Mouse (Mus musculus) neural tube, embryonic 11.5 days (tissue): Measurements from ENCODE around the gene Slc9a3r1. TPM values are rescaled to one million over a fixed set of nuclear protein-coding genes. Genes with fewer than 3 reads are reported as not detected.

ENCODE experiments used
- ATAC-seq: fragments of 200-750 bp; cut with Nextera tagmentation; 2 replicates; pipeline ENCODE4 v1.8.0; 2017; ENCODE audit warnings: moderate number of reproducible peaks, mild to moderate bottlenecking, moderate TSS enrichment, moderate library complexity; ENCODE audit not compliant: insufficient read depth, low FRiP score, low TSS enrichment
- DNase-seq: peaks from one replicate; pipeline ENCODE4 v3.0.0-alpha.2; 2015; ENCODE audit warnings: low spot score
- H3K27ac ChIP-seq: fragments of 300-500 bp; sonication (generic); 2 replicates; pipeline ENCODE4 v1.5.1; 2014; ENCODE audit warnings: low read depth, mild to moderate bottlenecking, low read length
- H3K27me3 ChIP-seq: fragments of 300-500 bp; sonication (generic); 2 replicates; pipeline ENCODE4 v1.6.1; 2014; ENCODE audit warnings: mild to moderate bottlenecking, low read length, mixed read lengths; ENCODE audit not compliant: control insufficient read depth, insufficient read depth
- H3K36me3 ChIP-seq: fragments of 300-500 bp; sonication (generic); 2 replicates; pipeline ENCODE4 v1.6.1; 2014; ENCODE audit warnings: mild to moderate bottlenecking, low read length, moderate library complexity, mixed read lengths; ENCODE audit not compliant: control insufficient read depth, insufficient read depth
- H3K4me1 ChIP-seq: fragments of 300-500 bp; sonication (generic); 2 replicates; pipeline ENCODE4 v1.6.1; 2014; ENCODE audit warnings: low read length, mixed read lengths; ENCODE audit not compliant: control insufficient read depth, insufficient read depth
- H3K4me2 ChIP-seq: fragments of 300-500 bp; sonication (generic); 2 replicates; pipeline ENCODE4 v1.6.1; 2014; ENCODE audit warnings: low read depth, mild to moderate bottlenecking, moderate library complexity
- H3K4me3 ChIP-seq: fragments of 300-500 bp; sonication (generic); 2 replicates; pipeline ENCODE4 v1.5.1; 2014; ENCODE audit warnings: low read depth, low read length
- H3K9ac ChIP-seq: fragments of 300-500 bp; sonication (generic); 2 replicates; pipeline ENCODE4 v1.6.1; 2014; ENCODE audit warnings: mild to moderate bottlenecking, low read length
- H3K9me3 ChIP-seq: fragments of 300-500 bp; sonication (generic); 2 replicates; pipeline ENCODE4 v1.6.1; 2016; ENCODE audit warnings: low read length; ENCODE audit not compliant: control insufficient read depth
- WGBS: fragments of 180-500 bp; shearing (Covaris S2); extraction: QIAGEN DNeasy Blood & Tissue Kit; methylation state at CpG from one replicate; pipeline ENCODE4 v1.1.7; 2014; 5-methylcytosine and 5-hydroxymethylcytosine counted together
- polyA plus RNA-seq: library from polyadenylated mRNA; unstranded; fragments of >200 nt; fragmentation: Nextera tagmentation; extraction: Ambion mirVana; gene quantifications from 2 replicates; pipeline ENCODE4 v1.2.1, GENCODE M21; 2014

Slc9a3r1 gene
- polyA plus RNA-seq, 1 experiment from 2014 or later = 44.1 TPM

DNA sequence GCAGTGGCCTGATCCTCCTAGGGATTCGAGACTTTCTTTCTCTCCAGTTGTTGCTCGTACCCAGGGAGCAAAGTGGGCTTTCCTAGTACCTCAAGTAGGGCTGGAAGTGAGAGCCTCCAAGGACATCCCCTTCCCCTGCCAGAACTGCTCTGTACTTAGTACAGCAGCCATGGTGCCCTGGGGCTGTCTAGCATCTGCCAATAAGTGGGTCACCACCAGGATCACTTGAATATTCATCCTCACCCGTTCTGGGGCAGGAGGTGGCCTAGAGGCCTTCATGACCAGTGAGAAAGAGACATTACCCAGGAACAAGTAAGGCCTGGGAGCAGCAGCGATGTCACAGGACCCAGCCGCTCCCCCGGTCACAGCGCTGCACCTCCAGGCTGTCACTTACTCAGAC, 46.8 kb downstream of the Slc9a3r1 start:
- 80% methylated on average over 7 of the region's 7 CpGs for WGBS
- no peaks in the 10 kb centered on the region for H3K27me3 ChIP-seq
- no peak for DNase-seq
- no peaks in the 10 kb centered on the region for H3K9me3 ChIP-seq
- H3K4me1 ChIP-seq = peaks cover 8% of the 10 kb centered on the region
- no peak overlapping the region for H3K4me3 ChIP-seq
- H3K9ac ChIP-seq = no peak overlapping the region
- no peak for ATAC-seq
- H3K27ac ChIP-seq = no peak overlapping the region
- no peaks in the 10 kb centered on the region for H3K36me3 ChIP-seq
- H3K4me2 ChIP-seq = no peak overlapping the region

DNA sequence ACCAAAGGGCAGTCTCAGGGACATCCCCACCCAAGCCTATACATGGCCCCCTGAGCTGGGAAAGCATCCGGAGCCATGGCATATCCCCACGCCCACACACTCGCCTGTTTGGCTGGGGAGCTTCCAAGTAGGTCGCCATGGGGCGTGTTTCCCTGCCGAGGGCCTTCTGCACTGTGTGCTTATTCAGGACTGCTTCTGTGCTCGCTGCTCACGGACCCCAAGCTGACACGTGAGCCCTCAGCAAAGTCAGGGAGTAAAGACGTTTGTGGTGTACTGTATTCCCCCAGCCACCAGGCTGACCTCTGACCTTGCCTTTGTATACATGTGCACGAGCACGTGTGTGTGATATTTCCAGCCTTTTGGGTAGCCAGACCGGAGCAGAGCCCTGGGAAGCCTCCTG, 49.0 kb downstream of the Slc9a3r1 start:
- ATAC-seq = no peak
- no peaks in the 10 kb centered on the region for H3K27me3 ChIP-seq
- no peak overlapping the region for H3K27ac ChIP-seq
- H3K36me3 ChIP-seq = no peaks in the 10 kb centered on the region
- peaks cover 4% of the 10 kb centered on the region for H3K4me1 ChIP-seq
- 46% methylated on average over 13 of the region's 13 CpGs for WGBS
- no peak overlapping the region for H3K4me2 ChIP-seq
- H3K9ac ChIP-seq = no peak overlapping the region
- no peak for DNase-seq
- no peaks in the 10 kb centered on the region for H3K9me3 ChIP-seq
- H3K4me3 ChIP-seq = no peak overlapping the region

DNA sequence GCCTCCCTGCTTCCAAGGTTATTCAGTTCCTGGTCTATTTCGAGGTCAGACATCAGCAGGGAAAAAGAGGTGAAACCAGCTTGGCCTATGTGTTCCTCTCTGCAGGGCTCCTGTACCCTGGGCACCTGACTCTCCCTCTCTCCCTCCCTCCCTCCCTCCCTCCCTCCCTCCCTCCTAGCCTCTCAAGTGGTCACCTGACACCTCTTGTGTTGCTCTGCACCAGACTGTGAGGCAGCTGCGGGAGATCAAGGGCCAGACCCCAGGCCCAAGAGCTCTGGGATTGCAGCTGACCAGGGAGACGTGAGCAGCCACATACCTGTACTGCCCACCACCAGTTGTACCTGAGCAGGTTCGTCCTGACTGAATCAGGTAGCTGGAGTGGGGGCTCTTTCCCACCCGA, 52.0 kb downstream of the Slc9a3r1 start:
- Histone ChIP-seq H3K27me3 (no peaks in the 10 kb centered on the region), H3K9me3 (no peaks in the 10 kb centered on the region), H3K4me3 (no peak overlapping the region), H3K4me2 (no peak overlapping the region), H3K4me1 (no peaks in the 10 kb centered on the region), H3K9ac (no peak overlapping the region), H3K27ac (no peak overlapping the region), H3K36me3 (no peaks in the 10 kb centered on the region)
- DNase-seq (no peak), ATAC-seq (no peak)
- WGBS = 26% methylated on average over 5 of the region's 5 CpGs

DNA sequence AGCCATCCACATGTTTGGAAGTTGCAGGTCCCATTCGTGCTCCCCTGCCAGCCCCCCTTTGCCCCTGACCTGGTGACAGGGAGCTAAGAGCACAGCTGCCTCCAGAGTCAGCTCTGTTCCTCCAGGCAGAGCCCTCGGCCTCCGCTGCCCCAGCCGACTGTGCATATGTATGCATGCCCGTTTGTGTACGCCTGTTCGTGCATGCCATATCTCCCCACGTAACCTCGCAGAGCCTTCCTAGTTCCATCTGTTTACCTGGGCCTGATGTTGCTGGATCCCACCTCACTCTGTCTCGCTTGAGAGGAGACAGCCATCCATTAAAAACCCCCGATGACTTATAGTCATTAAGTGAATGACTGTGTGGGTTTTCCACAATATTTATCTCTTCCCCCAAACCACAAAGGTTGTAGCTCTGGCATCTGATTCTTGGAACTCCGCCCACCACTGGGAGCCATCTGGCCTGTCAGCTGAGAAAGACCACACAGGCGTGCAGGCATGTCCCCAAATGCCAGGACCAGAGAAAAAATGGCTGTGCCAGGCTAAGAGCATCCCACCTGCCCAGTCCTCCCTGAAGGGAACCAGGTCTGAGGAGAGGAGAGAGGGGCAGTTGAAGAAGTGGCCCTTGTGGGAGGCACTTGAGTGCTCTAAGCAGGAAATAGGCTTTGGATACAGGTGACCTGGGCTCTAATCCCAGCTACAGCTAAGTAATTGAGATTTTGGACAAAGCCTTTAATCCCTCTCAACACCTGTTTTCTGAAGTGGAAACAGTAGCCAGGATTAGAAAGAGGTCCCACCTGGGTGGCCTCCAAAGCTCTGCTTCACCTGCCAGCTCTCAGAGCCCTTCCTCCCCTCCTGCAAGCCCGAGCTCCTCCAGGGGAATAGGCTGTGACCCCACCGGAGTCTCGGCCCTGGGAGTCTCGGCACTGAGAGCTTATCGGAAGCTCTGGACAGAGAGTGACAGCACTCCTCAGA, 54.6 kb downstream of the Slc9a3r1 start:
- no peaks in the 10 kb centered on the region for H3K36me3 ChIP-seq
- WGBS = 73% methylated on average over 18 of the region's 18 CpGs
- H3K9me3 ChIP-seq = no peaks in the 10 kb centered on the region
- ATAC-seq (no peak), DNase-seq (no peak)
- H3K27me3 ChIP-seq = no peaks in the 10 kb centered on the region
- H3K27ac ChIP-seq = no peak overlapping the region
- no peak overlapping the region for H3K4me3 ChIP-seq
- 0 out of 2 replicates have a peak overlapping the region, but pooled peaks have one; percentile 9 for H3K9ac ChIP-seq
- no peak overlapping the region for H3K4me2 ChIP-seq
- no peaks in the 10 kb centered on the region for H3K4me1 ChIP-seq

DNA sequence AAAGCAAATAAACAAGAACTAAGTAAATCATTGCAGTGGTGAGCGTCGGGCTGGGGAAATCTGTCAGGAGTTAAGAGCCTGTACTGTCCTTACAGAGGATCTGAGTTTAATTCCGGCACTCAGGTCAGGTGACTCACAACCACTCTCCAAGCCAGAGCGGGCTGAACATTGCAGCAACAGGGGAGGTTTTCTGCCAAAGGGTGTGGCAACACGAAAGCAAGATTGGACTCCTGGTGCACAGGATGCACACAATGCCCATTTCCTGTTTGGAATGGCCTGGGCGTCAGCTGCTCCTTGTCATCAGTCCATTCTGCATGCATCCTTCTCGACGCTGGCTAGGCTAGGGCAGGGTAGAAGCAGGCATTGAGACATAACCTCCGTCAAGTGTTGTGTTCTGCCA, 56.1 kb downstream of the Slc9a3r1 start:
- Histone ChIP-seq H3K27me3 (no peaks in the 10 kb centered on the region), H3K4me1 (no peaks in the 10 kb centered on the region), H3K4me3 (no peak overlapping the region), H3K36me3 (no peaks in the 10 kb centered on the region), H3K27ac (no peak overlapping the region), H3K4me2 (no peak overlapping the region), H3K9me3 (no peaks in the 10 kb centered on the region), H3K9ac (no peak overlapping the region)
- 75% methylated on average over 9 of the region's 9 CpGs for WGBS
- no peak for ATAC-seq
- DNase-seq = no peak

DNA sequence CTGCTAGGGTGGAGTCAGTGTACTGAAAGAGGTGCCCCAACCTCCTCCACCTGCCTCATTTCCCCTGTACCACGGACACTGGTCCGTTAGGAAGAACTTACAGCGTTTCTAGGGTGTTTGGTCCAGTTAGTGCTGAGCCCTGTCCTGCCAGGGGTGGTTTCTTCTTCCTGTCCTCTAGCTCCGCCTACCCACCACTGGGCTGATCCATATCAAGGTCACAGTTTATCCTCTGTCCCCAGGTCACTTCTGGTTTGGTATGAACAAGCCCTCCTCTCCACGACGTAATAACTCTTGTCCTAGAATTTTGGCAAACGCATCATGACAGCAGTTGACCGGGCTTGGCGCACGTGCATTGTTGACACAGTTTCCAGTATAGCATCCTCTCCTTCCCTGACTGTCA, 56.5 kb downstream of the Slc9a3r1 start:
- Histone ChIP-seq H3K4me2 (no peak overlapping the region), H3K27ac (no peak overlapping the region), H3K9me3 (no peaks in the 10 kb centered on the region), H3K4me3 (no peak overlapping the region), H3K36me3 (no peaks in the 10 kb centered on the region), H3K4me1 (no peaks in the 10 kb centered on the region), H3K27me3 (no peaks in the 10 kb centered on the region), H3K9ac (no peak overlapping the region)
- 89% methylated on average over 10 of the region's 10 CpGs for WGBS
- DNase-seq (no peak), ATAC-seq (no peak)

DNA sequence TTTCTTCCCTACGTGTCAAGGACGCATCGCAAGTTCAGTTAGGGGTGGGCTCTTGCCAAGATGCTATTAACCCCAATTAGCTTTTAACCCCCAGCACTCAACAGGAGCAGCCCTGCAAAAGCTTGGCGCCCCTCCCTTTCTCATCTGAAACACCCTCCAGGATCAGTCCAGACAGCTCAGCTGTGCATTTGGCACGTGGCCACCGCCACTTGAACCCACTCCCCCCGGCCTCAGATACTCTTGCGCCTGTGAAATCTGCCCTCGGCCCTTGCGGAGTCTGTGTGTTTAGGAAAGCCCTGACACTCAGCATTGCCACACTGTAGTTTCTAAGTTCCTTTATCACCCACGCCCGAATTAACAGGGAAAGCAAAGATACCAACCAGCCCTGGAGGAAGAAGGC, 58.9 kb downstream of the Slc9a3r1 start:
- ATAC-seq (no peak), DNase-seq (no peak)
- Histone ChIP-seq H3K4me2 (no peak overlapping the region), H3K27ac (no peak overlapping the region), H3K9ac (no peak overlapping the region), H3K9me3 (no peaks in the 10 kb centered on the region), H3K4me3 (no peak overlapping the region), H3K4me1 (peaks cover 9% of the 10 kb centered on the region), H3K36me3 (no peaks in the 10 kb centered on the region), H3K27me3 (no peaks in the 10 kb centered on the region; the same call in 1 of the 2 replicates)
- WGBS = 68% methylated on average over 12 of the region's 12 CpGs

DNA sequence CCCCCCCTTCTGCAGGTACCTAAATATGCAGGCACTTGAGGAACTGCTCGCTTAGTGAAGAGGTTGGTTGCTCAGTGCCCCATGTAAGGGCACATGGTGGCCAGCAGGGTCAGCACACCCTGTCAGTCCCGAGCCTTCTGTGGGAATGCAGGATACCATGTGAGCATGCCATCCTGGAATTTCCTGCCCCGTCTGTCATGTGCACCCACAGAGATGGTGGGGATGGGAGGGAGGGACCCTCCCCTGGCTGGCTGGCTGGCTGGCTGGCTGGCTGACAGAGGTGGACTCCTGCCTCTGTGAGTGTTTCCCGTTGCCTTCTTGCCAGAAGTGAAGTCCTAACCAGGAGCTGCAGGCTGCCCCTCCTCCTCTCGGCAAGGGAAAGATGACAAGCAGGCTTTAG, 59.4 kb downstream of the Slc9a3r1 start:
- 42% methylated on average over 5 of the region's 5 CpGs for WGBS
- DNase-seq (no peak), ATAC-seq (no peak)
- Histone ChIP-seq H3K4me3 (no peak overlapping the region), H3K27me3 (no peaks in the 10 kb centered on the region; the same call in 1 of the 2 replicates), H3K9me3 (no peaks in the 10 kb centered on the region), H3K36me3 (no peaks in the 10 kb centered on the region), H3K4me1 (peaks cover 10% of the 10 kb centered on the region), H3K27ac (no peak overlapping the region), H3K9ac (no peak overlapping the region), H3K4me2 (no peak overlapping the region)

DNA sequence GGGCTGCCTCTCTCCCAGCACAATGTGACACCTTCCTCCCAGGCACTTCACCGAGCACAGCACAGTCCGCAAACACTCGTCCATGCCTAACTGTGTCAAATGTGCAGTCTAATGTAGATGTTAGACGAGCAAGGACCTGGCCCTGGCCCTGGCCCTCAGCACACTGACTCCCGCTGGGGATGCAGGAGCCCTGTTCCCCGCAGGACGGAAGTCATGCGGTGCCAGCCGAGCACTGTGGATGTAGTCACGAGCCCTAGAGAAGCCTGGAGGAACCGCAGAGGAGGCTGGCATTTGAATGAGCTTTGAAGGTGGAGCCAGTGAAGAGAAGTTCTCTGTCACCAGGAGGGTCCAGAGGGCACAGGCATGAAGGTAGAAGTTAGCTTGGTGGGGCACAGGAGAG, 60.3 kb downstream of the Slc9a3r1 start:
- no peak overlapping the region for H3K4me3 ChIP-seq
- no peaks in the 10 kb centered on the region for H3K36me3 ChIP-seq
- no peaks in the 10 kb centered on the region for H3K9me3 ChIP-seq
- no peak for ATAC-seq
- no peak for DNase-seq
- H3K9ac ChIP-seq = no peak overlapping the region
- H3K27ac ChIP-seq = no peak overlapping the region
- 67% methylated on average over 11 of the region's 11 CpGs for WGBS
- no peak overlapping the region for H3K4me2 ChIP-seq
- peaks cover 12% of the 10 kb centered on the region for H3K4me1 ChIP-seq
- no peaks in the 10 kb centered on the region; the same call in 1 of the 2 replicates for H3K27me3 ChIP-seq
